Mouse (Mus musculus): ENCODE results near the gene Mcm9.
A peak's percentile ranks its signal among the peaks of the same experiment; 100 is the strongest.
"Not testable (repeated sequence)": the region's sequence is repeated elsewhere in the genome, so short reads cannot be mapped to it uniquely, and the experiment has no call there.

Gene Mcm9

GRCm38 (mm10) chr10:53630339-53630738 lies at the start of gene Mcm9:
Mcm9 (minus strand) TSS chr10:53630439.
- not testable (repeated sequence) for DNase-seq

- DNase-seq, result no peak
These were observed 31.5 kb upstream of the Mcm9 start for GRCm38 (mm10) chr10:53661788-53662187.

- DNase-seq, result peak in 1 of 2 experiments; percentile 4
These were observed 24.0 kb upstream of the Mcm9 start for GRCm38 (mm10) chr10:53654239-53654638.

- DNase-seq, result no peak
These were observed 20.4 kb upstream of the Mcm9 start for GRCm38 (mm10) chr10:53650683-53651082.

GRCm38 (mm10) chr10:53641507-53641906 lies 11.3 kb upstream of the Mcm9 start:
- DNase-seq, result peak in 1 of 2 experiments; percentile 40

- peak; percentile 22 to 49 for DNase-seq
These were observed 5.2 kb upstream of the Mcm9 start for GRCm38 (mm10) chr10:53635246-53635971.

- DNase-seq, result no peak
These were observed 3.9 kb upstream of the Mcm9 start for GRCm38 (mm10) chr10:53634160-53634559.

- DNase-seq, result peak; percentile 99
These were observed 355 bp downstream of the Mcm9 start for GRCm38 (mm10) chr10:53629918-53630250.

GRCm38 (mm10) chr10:53629247-53629917 lies 857 bp downstream of the Mcm9 start:
- peak; percentile 96 for DNase-seq

GRCm38 (mm10) chr10:53615850-53616616 lies 14.2 kb downstream of the Mcm9 start:
- DNase-seq, result no peak

GRCm38 (mm10) chr10:53613955-53614354 lies 16.3 kb downstream of the Mcm9 start:
- DNase-seq, result peak; percentile 44 to 65

- no peak for DNase-seq
These were observed 18.1 kb downstream of the Mcm9 start for GRCm38 (mm10) chr10:53612172-53612571.

GRCm38 (mm10) chr10:53608274-53608673 lies 22.0 kb downstream of the Mcm9 start:
- DNase-seq, result no peak

- DNase-seq, result no peak
These were observed 24.9 kb downstream of the Mcm9 start for GRCm38 (mm10) chr10:53605328-53605727.

GRCm38 (mm10) chr10:53598821-53599220 lies 31.4 kb downstream of the Mcm9 start:
- no peak for DNase-seq

- peak; percentile 35 to 68 for DNase-seq
These were observed 32.9 kb downstream of the Mcm9 start for GRCm38 (mm10) chr10:53597121-53597881.

GRCm38 (mm10) chr10:53596677-53597120 lies 33.5 kb downstream of the Mcm9 start, which contains the start of gene Asf1a:
Asf1a (plus strand) TSS chr10:53596757.
- peak; percentile 97 to 99 for DNase-seq

GRCm38 (mm10) chr10:53595744-53596676 lies 34.2 kb downstream of the Mcm9 start:
- no peak for DNase-seq

- no peak for DNase-seq
These were observed 44.5 kb downstream of the Mcm9 start for GRCm38 (mm10) chr10:53585777-53586176.

GRCm38 (mm10) chr10:53581087-53581486 lies 49.2 kb downstream of the Mcm9 start:
- no peak for DNase-seq

- DNase-seq, result peak; percentile 67 to 78
These were observed 49.6 kb downstream of the Mcm9 start for GRCm38 (mm10) chr10:53580621-53581081.
